Mouse (Mus musculus): ENCODE measurements at regions not wholly inside any gene's neighbourhood (a gene's known extent, or its start where the extent isn't known, plus 50 kb on each side); places are given as distances from the start of the nearest gene placed in this dataset.

DNA sequence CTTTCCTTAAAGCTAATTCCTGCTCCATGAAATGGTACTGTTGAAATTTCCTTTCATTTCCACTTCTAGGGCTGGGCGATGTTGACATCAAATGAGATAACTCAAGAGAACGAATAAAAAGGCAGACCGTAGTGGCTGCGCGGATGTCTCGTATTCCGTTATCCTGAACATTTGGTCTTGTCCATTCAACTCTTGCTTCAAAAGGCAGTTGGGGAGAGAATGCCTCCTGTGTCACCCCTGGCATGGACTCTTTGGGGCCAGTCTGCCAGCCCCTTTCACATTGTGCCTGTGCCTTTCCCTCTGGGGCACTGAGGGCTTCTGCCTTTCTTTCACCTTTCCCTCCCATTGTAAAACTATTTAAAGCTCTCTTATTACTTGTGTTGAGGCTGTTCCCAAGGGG is 152.0 kb upstream of the Lrfn2 start:
- Histone ChIP-seq H3K9me3 (replicated peaks; ENCODE audit: insufficient read depth, low read length) (no peaks in the 10 kb centered on the region), H3K9ac (ENCODE audit: control insufficient read depth, low read depth, low read length, poor library complexity, severe bottlenecking) (no peak overlapping the region), H3K27ac (ENCODE audit: control insufficient read depth, low read depth, low read length) (no peak overlapping the region), H3K4me1 (ENCODE audit: control insufficient read depth in 1 of 2, insufficient read depth in 2 of 2, low read length in 2 of 2) (no peaks in the 10 kb centered on the region), H3K36me3 (ENCODE audit: control insufficient read depth in 1 of 2, insufficient read depth in 2 of 2, low read length in 2 of 2) (no peaks in the 10 kb centered on the region), H3K79me2 (ENCODE audit: control insufficient read depth, insufficient read depth, low read length, poor library complexity) (no peaks in the 10 kb centered on the region), H3K4me3 (ENCODE audit: control insufficient read depth in 1 of 2, insufficient read depth in 1 of 2, low read depth in 2 of 2, low read length in 2 of 2) (no peak overlapping the region), H3K27me3 (ENCODE audit: control insufficient read depth in 1 of 2, insufficient read depth in 2 of 2, low read length in 2 of 2) (no peaks in the 10 kb centered on the region)
- no peak for TF ChIP-seq GABPA (IDR thresholded peaks at IDR 0.05; ENCODE audit: low read depth, low read length)
- no peak for TF ChIP-seq TAL1 (IDR thresholded peaks at IDR 0.05; ENCODE audit: low read length)
- no peak for TF ChIP-seq CTCF (IDR thresholded peaks at IDR 0.05 in 2 of 3, conservative IDR thresholded peaks at IDR 0.05 in 1 of 3; ENCODE audit: control insufficient read depth in 1 of 3, insufficient read depth in 1 of 3, low read depth in 2 of 3, low read length in 3 of 3, poor library complexity in 1 of 3, severe bottlenecking in 1 of 3)
- TF ChIP-seq MYB (IDR thresholded peaks at IDR 0.05; ENCODE audit: low read depth, low read length): no peak
- no peak for DNase-seq (ENCODE audit: low read depth, low spot score)

DNA sequence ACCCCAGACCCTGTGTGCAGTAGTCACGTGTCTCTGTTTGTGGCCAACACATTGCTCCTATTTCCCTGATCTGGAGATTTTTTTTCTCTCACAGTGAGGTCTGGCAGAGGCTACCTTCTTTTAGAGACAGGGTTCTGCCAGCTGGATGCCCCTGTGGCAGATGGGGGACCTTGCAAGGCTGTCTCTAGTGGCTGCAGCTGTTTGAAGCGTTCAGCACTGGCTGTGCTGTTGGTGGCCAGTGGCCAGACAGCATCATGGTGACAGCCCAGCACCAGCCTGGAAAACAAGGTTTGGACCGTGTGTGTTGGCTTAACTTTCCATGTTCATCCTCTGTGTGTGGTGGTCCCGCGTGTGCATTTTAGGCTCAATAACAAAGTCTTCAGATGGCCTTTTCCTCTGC is 147.8 kb upstream of the Lrfn2 start:
- Histone ChIP-seq H3K79me2 (ENCODE audit: control insufficient read depth, insufficient read depth, low read length, poor library complexity) (no peaks in the 10 kb centered on the region), H3K4me1 (ENCODE audit: control insufficient read depth in 1 of 2, insufficient read depth in 2 of 2, low read length in 2 of 2) (no peaks in the 10 kb centered on the region), H3K27ac (ENCODE audit: control insufficient read depth, low read depth, low read length) (no peak overlapping the region), H3K9ac (ENCODE audit: control insufficient read depth, low read depth, low read length, poor library complexity, severe bottlenecking) (no peak overlapping the region), H3K36me3 (ENCODE audit: control insufficient read depth in 1 of 2, insufficient read depth in 2 of 2, low read length in 2 of 2) (no peaks in the 10 kb centered on the region), H3K4me3 (ENCODE audit: control insufficient read depth in 1 of 2, insufficient read depth in 1 of 2, low read depth in 2 of 2, low read length in 2 of 2) (no peak overlapping the region), H3K9me3 (replicated peaks; ENCODE audit: insufficient read depth, low read length) (no peaks in the 10 kb centered on the region), H3K27me3 (ENCODE audit: control insufficient read depth in 1 of 2, insufficient read depth in 2 of 2, low read length in 2 of 2) (no peaks in the 10 kb centered on the region)
- TF ChIP-seq GATA1 (IDR thresholded peaks at IDR 0.05; ENCODE audit: low read depth, low read length) (no peak), ZKSCAN1 (IDR thresholded peaks at IDR 0.05; ENCODE audit: low read depth, low read length) (no peak), RAD21 (IDR thresholded peaks at IDR 0.05; ENCODE audit: low read depth, low read length) (no peak), TBP (IDR thresholded peaks at IDR 0.05; ENCODE audit: low read depth, low read length) (no peak), TCF12 (IDR thresholded peaks at IDR 0.05; ENCODE audit: low read depth, low read length) (no peak), KAT2A (conservative IDR thresholded peaks at IDR 0.05; ENCODE audit: low read depth, low read length) (no peak), ZC3H11A (IDR thresholded peaks at IDR 0.05; ENCODE audit: low read depth, low read length) (no peak), MXI1 (IDR thresholded peaks at IDR 0.05; ENCODE audit: low read depth, low read length) (no peak), POLR2AphosphoS5 (IDR thresholded peaks at IDR 0.05; ENCODE audit: borderline replicate concordance, low read depth, low read length) (no peak), E2F4 (IDR thresholded peaks at IDR 0.05; ENCODE audit: borderline replicate concordance, low read depth, low read length) (no peak), BHLHE40 (IDR thresholded peaks at IDR 0.05; ENCODE audit: borderline replicate concordance, low read depth, low read length) (no peak), JUND (IDR thresholded peaks at IDR 0.05; ENCODE audit: low read depth, low read length) (no peak), MAX (IDR thresholded peaks at IDR 0.05; ENCODE audit: low read length) (no peak), ELF1 (IDR thresholded peaks at IDR 0.05; ENCODE audit: low read depth, low read length) (no peak), USF1 (IDR thresholded peaks at IDR 0.05; ENCODE audit: low read depth, low read length) (no peak), CTCF (IDR thresholded peaks at IDR 0.05 in 2 of 3, conservative IDR thresholded peaks at IDR 0.05 in 1 of 3; ENCODE audit: control insufficient read depth in 1 of 3, insufficient read depth in 1 of 3, low read depth in 2 of 3, low read length in 3 of 3, poor library complexity in 1 of 3, severe bottlenecking in 1 of 3) (no peak)
- DNase-seq (ENCODE audit: low read depth, low spot score): no peak

All from MEL (cell line).